ENCODE assay signal across 8 mouse cellular contexts in the genomic region with DNA sequence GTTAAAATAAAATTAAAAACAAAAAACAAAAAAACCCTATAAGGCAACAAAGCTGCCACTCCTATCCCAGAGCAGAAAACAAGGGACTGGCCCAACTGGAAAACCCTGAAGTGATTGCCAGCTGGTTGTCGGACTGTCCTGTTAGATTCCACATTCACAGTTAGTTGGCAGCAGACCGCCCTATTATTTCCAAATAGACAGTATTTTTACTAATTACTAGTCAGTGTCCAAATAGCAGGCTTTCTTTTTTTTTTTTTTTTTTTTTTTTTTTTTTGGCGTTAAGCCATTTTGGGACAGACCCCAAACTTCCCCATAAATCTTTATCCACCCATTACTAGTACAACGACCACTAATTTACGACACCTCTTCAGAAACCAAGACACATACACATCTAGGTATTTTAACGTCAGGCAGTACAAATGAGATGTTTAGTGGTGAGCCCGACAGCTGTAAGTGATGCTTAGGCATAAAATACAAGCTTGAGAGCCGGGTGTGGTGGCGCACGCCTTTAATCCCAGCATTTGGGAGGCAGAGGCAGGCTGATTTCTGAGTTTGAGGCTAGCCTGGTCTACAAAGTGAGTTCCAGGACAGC. TPM values are rescaled to one million over a fixed set of nuclear protein-coding genes. Genes with fewer than 3 reads are reported as not detected.
A peak's percentile ranks its signal among the peaks of the same experiment; 100 is the strongest.
DNase-seq lines count a peak whose midpoint lies in the region; TF ChIP-seq lines count a peak whose summit lies in the region.

No protein-coding gene starts in this region.

- no peak for DNase-seq in heart, embryonic 10.5 days (ENCODE audit: low spot score)
- no peak for DNase-seq in heart, adult 9 months (ENCODE audit: low spot score in 2 of 2)
- peak; percentile 11 for DNase-seq in heart, postnatal 4 days
- DNase-seq in lung, postnatal 14 days = peak; percentile 42
- DNase-seq in urinary bladder, adult 2 months (ENCODE audit: low spot score) = no peak
- no peak for DNase-seq in urinary bladder, postnatal 10 days (ENCODE audit: low spot score)
- no peak for DNase-seq in testis, postnatal 14 days (ENCODE audit: low spot score)

- 89% methylated on average over 10 of the region's 10 CpGs for WGBS in heart, embryonic 10.5 days

- peak overlapping the region; percentile 90 for H3K27ac ChIP-seq in heart, embryonic 10.5 days
- peak overlapping the region; percentile 76 for H3K27ac ChIP-seq in bone marrow macrophage, adult 2 months (ENCODE audit: insufficient read depth, low read depth, low read length)

- 0 out of 2 replicates have a peak, but pooled peaks cover 3% of the 10 kb centered on the region for H3K4me1 ChIP-seq in heart, embryonic 10.5 days
- H3K4me1 ChIP-seq in bone marrow macrophage, adult 2 months (ENCODE audit: control insufficient read depth, insufficient read depth, low read length) = peaks cover 29% of the 10 kb centered on the region

- TF ChIP-seq CTCF in bone marrow macrophage, adult 2 months (IDR thresholded peaks at IDR 0.05; ENCODE audit: low read depth, low read length) = no peak

- H3K4me3 ChIP-seq in heart, embryonic 10.5 days = peak overlapping the region; percentile 75
- peak overlapping the region; percentile 16; the same call in 1 of the 2 replicates for H3K4me3 ChIP-seq in bone marrow macrophage, adult 2 months (ENCODE audit: insufficient read depth, low read length)

- H3K36me3 ChIP-seq in heart, embryonic 10.5 days = no peaks in the 10 kb centered on the region

- no peak for TF ChIP-seq POLR2A in bone marrow macrophage, adult 2 months (IDR thresholded peaks at IDR 0.05; ENCODE audit: borderline replicate concordance, low read depth, low read length)

- H3K9me3 ChIP-seq in heart, embryonic 10.5 days = no peaks in the 10 kb centered on the region; the same call in 1 of the 2 replicates

- H3K27me3 ChIP-seq in heart, embryonic 10.5 days (ENCODE audit: insufficient read depth, poor library complexity, severe bottlenecking) = no peaks in the 10 kb centered on the region

RNA-seq across cellular contexts. Expression of gene Samhd1, which starts 0.6 kb away (rescaled TPM):
- polyA plus RNA-seq in heart, embryonic 10.5 days (2016; fragmentation: Nextera tagmentation; extraction: Ambion mirVana) = 20.3 and 26.6 TPM in 2 replicates
- polyA plus RNA-seq in bone marrow macrophage, adult 2 months (2012; ENCODE audit: insufficient read depth, insufficient read length, missing spikeins) = 496 and 503 TPM in 2 replicates
- total RNA-seq in heart, postnatal 4 days (2021) = 10 to 100 TPM; 21.8 to 22.9 TPM
- polyA plus RNA-seq in urinary bladder, adult 2 months (2012; rRNA removed) = 57.2 and 77.9 TPM in 2 replicates

RNA-seq across cellular contexts. Expression of gene Tldc2, which starts 48.8 kb away (rescaled TPM):
- polyA plus RNA-seq in heart, embryonic 10.5 days (2016; fragmentation: Nextera tagmentation; extraction: Ambion mirVana) = not detected in 2 replicates
- not detected in 2 replicates for polyA plus RNA-seq in bone marrow macrophage, adult 2 months (2012; ENCODE audit: insufficient read depth, insufficient read length, missing spikeins)
- not detected for total RNA-seq in heart, postnatal 4 days (2021)
- 0.19 TPM in 1 of 2 replicates, not detected in the other for polyA plus RNA-seq in urinary bladder, adult 2 months (2012; rRNA removed)

RNA-seq across cellular contexts. Expression of gene Soga1, which starts 56.6 kb away (rescaled TPM):
- 2.2 and 3.9 TPM in 2 replicates for polyA plus RNA-seq in heart, embryonic 10.5 days (2016; fragmentation: Nextera tagmentation; extraction: Ambion mirVana)
- polyA plus RNA-seq in bone marrow macrophage, adult 2 months (2012; ENCODE audit: insufficient read depth, insufficient read length, missing spikeins) = 10.9 and 14.9 TPM in 2 replicates
- total RNA-seq in heart, postnatal 4 days (2021) = 10 to 100 TPM; 36.9 to 39.8 TPM
- 3.0 and 7.1 TPM in 2 replicates for polyA plus RNA-seq in urinary bladder, adult 2 months (2012; rRNA removed)

Comparison
In these comparisons a context has a peak if more than half of its experiments do, and no peak if none do; other contexts are left out.
1. DNase-seq: peak in heart, postnatal 4 days (single experiment) and lung, postnatal 14 days (single experiment); none in heart, embryonic 10.5 days (single experiment), heart, adult 9 months (0 of 2), urinary bladder, adult 2 months (single experiment), urinary bladder, postnatal 10 days (single experiment) and testis, postnatal 14 days (single experiment).